Mouse (Mus musculus): Measurements from ENCODE around the gene Cdk2.

Cdk2 gene

DNA sequence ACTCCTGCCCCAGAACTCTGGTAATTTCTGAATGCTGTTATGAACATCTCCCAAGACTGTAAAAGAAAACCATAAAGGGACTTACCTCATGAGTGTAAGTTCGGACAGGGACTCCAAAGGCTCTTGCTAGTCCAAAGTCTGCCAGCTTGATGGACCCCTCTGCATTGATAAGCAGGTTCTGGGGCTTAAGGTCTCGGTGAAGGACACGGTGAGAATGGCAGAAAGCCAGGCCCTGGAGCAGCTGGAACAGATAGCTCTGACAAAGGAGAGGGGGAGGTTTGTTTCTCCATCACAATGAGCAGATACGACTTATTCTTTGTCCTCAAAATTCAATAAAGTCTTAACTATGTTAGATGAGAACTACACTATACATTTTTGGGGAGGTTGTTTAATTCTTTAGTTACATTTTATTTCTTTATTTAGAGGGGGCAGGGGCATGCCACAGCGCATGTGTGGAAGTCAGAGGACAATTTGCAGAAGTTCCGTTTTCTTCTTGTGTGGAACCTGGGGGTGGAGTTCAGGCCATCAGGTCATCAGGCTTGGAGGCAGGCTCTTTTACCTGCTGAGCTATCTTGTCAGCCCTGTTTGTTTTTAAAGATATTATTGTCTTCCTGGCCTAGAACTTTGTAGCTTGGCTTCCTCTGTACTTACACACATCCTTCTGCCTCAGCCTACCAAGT is 2.4 kb downstream of the Cdk2 start:
- no peak for DNase-seq

DNA sequence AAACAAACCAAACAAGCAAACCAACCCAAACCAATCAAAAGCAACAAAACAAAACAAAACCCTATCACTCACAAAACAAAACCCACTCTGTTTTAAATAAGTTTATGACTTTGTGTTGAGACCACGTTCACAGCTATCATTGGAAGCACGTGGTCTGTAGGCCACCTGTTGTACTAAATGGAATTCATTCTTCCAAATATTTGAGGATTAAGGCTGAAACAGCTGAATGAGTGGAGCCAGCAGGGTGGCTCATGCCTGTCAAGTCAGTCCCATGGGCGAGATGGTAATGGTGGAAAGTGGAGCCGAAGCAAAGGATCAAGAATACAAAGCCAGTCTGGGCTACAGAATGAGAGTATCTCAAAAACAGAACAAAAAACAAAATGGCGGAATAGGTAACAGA is 4.1 kb downstream of the Cdk2 start:
- DNase-seq: no peak

DNA sequence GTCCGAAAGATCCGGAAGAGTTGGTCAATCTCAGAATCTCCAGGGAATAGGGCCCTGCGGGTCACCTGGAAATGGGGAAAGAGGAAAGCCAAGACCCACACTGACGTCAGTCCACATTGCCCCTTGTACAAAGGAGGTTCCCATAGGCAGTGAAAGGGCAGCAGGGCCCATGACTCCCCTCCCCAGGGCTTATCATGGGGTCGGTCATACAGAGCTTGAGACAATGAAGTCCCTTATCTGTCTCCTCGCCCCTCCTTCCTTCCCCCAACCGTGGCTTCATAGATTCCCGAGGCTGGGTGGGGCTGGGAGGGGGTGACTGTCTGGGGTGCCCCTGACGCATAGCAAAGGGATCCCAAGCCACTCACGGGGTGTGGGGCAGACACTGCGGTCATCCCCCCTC is 5.2 kb downstream of the Cdk2 start:
- DNase-seq: no peak

DNA sequence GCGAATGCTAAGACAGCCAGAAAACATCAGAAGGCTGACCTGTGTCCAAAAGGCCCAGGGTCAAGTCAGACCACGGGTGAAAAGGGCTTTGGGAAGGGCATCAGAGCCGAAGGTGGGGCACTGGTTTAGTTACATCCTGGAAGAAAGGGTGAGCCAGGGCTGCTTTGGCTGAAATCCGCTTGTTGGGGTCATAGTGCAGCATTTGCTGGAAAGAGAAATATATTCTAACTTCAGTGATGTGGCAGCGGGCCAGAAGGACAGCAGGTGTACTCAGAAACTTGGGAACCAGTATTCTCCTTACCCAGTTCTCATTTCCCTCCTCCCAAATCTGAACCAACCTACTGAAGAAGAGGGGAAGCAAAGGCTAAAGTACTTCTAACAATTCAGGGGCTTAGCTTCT is 5.8 kb downstream of the Cdk2 start:
- no peak for DNase-seq

DNA sequence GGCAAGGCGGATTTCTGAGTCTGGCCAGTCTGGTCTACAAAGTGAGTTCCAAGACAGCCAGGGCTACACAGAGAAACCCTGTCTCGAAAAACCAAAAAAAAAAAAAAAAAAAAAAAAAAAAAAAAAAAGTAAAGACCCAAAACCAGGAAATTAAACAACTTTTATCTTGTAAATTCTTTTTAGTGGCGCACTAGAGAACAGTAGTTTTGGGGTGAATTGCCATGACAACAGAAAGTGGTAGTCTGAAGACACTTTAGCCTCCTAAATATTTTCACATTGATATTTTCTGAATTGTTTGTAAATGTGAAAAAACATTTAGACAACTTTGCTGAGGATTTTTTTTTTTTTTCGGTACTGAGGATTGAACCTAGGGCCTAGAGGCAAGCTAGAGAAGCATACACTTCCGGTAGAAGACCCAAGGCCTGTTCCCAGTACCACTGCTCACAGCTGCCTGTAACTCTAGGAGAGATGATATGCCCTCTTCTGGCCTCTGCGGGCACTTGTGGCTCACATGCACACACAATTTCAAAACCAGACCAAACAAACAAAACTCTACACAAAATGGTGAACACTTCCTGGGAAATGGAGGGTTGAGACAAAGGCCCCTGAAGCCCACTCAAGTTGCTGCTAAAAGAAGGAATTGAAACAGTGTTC is 7.6 kb downstream of the Cdk2 start:
- no peak for DNase-seq

DNA sequence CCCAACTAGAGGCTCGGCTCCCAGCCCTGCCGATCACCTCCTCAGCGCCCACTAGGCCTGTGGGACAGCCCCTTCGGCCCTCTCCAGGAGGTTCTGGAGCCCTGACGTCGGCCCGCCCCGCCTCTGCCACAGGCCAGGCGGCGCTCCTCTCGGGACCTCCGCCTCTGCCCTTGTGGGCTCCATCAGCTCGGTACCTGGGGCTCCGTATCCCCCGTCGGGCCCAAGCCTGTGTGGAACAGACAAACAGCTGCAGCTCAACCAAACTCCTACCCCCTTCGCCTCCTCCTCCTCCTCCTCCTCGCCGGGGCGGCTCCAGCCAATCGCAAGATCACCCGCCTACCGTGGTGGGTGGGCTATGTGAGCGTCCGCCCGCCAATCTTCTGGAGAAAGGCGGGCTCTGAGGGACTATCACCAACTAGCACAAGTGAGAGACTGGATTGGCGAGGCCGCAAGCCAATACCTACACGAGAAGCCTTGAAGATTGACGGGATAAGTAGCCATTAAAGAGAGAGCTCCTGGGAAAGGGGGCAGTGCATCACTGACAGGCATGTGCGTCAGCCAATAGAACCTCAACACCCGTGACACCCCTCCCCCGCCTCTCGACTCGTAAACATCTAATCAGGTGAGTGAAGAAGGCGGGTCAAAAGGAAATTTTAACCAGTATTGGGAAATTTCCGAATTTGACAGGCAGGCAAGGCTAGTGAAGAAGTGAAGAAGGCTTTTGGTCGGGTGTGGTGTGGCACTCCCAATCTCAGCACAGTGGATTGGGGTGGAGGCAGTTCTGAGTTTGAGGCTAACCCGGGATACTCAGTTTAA is 8.6 kb downstream of the Cdk2 start, which contains the start of gene Rab5b:
TSS of gene Rab5b (minus strand) at position 273 of the 816 bp plus-strand sequence.
- DNase-seq: peak; percentile 98 to 99

DNA sequence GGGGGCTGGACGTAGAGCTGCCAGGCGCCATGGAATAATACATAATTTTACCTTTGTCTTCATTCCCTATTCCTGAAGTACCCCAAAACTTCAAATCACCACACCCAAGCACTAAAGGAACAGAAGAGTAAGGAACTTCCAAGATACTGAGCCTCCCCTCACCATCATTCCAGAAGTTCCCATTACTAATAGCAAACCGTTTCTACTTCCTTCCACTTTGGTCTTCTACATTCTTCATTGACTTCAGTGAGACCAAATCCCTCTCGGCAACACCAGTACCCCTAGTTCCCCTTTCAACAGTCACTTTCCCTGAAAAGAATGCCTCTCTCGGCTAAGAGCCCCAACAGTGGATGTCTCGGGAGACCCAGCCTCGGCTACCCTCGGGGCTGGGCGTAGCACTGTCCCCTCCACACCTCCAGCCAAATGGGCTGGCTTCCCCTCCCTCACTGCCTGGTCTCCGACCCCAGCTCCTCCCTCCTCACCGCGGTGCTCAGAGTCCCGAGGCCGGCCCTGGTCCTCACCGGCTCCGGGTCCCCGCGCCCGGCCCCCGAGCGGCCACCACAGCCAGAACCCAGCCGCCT is 9.3 kb downstream of the Cdk2 start:
- DNase-seq: no peak

DNA sequence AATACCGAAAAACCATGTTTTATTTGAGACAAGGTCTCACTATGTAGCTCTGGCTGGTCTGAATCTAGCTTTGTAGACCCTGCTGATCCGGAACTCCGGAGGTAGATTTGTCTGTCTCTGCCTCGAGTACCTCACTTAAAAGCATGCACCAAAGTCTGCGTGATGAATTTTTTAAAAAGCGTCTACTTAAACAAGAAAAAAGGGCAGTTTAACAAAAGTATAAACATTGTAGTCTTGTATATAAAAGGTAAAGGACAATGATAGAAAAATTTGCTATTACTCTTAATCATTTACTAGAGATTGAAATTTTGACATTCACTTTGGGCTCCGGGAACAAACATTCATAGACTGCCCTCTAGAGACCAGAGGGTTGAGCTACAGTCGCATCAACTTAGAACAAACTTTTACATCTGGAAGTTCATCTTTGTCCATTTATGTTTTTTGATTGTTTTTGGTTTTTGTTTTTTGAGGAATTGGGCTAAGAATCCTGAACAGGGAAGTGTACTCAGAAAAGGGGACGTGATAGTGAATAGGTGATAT is 30.3 kb downstream of the Cdk2 start:
- DNase-seq: no peak

DNA sequence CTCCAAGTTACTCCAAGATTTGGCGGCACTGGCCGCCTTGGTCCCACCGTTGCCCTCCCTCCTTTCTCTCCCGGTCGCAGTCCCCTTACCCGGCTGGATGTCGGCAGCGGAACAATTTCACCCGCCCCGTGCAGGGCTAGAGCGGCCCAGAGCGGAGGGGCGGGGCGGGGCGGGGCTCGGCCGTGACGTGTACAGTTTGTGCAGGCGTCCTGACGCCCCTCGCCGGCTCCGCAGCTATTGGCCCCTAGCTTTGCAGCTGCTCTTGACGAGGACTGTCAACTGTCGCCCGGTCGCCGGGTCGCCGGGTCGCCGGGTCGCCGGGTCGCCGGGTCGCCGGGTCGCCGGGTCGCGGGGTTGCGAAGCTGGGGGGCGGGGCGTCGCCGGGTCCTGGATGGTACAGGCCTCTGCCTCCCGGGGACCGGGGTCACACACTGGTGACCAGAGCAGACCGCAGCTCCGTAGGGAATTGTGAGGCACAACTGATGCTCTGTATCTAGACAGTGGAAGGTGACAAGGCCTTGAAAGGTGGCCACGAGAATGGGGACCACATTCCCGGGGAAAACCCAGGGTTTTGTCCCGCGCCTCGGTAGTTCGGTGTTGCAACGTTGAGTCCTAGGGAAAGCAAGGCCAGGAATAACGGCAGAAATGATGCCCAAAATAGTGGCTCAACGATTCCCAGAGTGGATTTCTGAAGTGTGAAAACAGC is 30.9 kb downstream of the Cdk2 start, which contains the start of gene Suox:
TSS of gene Suox (minus strand) at position 311 of the 706 bp plus-strand sequence.
- peak; percentile 87 to 91 for DNase-seq

DNA sequence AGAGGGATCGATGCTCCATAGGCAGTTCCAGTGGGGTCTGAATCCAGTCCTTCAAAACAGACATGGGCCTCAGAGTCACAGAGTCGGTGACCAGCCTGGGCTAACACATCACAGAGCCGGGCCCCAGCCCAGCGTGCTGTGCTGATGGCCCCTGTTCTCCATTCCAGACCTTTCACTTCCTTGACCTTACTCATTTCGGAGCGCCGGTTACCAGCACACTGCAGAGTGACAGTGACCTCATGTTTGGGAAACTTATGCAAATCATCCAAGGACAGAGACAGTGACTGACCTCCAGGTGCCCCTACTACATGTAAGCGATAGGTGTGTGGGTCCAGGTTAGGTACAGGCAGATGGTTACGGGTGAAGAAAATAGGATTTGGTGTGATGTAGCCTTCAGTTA is 33.7 kb downstream of the Cdk2 start:
- no peak for DNase-seq

DNA sequence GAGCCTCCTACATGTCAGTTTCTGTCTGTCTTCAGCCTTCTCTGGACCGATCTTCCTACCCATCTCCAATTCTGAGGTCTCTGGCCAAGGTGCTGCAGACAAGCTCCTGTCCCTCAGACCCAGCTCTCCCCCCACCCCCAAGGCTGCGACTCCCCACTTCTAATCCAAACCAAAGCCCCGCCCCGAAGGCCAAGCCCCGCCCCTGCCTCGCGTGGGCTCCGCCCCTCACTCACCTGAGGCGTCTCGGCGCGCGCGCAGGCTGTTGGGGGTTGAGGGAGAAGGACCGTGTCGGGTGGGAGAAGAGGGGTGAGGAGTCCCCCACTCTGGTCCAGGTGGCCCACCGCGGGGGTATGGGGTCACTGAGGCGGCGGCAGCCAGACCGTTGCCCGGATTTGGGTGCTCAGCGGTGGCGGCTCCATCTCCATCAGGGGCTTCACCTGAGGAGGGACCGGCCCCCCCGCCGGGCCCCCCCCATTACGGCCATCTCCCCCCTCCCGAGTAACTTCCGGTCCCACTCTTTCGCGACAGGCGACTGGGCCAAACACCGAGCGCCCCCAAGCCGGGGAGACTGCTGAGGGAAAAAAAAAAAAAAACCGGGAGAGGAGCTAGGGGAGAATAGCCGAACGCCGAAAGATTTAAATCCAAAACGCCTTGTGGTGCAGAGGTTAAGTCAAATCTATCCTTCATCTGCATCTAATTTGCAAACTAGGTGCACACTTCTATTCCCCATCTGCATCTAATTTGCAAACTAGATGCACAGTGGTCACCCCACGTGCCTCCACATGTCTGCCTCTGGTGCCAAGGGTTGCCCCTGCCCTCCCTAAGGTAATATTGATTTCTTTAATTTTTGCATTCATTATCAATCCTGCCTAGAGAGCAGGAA is 35.8 kb downstream of the Cdk2 start:
- DNase-seq: peak; percentile 67 to 73

DNA sequence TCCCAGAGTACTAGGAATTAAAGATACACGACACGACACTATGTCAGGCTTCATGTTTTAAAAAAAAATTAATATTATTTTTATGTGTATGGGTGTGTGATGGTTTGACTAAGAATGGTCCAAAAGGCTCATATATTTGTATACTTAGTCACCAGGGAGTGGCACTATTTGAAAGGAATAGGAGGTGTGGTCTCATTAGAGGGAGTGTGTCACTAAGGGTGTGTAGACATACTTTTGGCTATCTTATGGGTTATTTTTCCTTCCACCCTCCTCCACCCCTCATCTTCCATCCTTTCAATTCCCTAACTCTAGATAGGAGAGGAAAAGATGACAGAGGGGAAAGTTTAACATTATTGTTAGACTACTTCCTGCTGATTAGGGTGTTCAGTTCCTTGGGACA is 39.0 kb downstream of the Cdk2 start:
- no peak for DNase-seq

DNA sequence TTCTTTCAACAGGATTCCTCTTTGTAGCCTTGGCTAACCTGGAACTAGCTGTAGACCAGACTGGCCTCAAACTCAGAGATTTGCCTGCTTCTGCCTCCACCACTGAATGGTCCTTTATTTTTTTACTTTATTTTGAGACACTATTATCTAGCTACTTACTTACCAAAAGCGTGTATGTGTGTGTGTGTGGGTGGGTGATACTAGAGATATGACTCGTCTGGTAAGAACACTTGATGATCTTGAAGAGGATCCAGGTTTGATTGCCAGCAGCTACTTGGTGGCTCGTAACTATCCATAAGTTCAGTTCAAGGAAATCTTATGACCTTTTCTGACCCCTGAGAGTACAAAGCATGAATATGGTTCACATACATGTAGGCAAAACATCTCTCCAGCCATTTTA is 39.5 kb downstream of the Cdk2 start:
- no peak for DNase-seq

DNA sequence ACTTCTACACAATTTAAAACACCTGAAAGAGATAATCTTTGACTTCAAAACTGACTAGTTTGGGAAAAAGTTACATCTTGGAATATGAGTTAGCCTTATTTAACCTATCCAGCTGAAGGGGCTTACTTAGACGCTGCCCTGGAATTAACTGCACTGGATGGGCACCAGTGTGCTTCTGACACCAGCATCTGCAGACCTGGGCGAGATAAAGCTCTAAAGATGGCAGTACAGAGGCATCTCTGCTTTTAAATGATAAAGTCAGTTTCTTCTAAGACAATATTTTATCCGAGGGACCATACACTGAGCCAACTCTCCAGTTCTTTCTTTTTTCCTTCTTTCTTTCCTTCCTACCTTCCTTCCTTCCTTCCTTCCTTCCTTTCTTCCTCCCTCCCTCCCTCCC is 40.0 kb downstream of the Cdk2 start:
- DNase-seq: no peak

DNA sequence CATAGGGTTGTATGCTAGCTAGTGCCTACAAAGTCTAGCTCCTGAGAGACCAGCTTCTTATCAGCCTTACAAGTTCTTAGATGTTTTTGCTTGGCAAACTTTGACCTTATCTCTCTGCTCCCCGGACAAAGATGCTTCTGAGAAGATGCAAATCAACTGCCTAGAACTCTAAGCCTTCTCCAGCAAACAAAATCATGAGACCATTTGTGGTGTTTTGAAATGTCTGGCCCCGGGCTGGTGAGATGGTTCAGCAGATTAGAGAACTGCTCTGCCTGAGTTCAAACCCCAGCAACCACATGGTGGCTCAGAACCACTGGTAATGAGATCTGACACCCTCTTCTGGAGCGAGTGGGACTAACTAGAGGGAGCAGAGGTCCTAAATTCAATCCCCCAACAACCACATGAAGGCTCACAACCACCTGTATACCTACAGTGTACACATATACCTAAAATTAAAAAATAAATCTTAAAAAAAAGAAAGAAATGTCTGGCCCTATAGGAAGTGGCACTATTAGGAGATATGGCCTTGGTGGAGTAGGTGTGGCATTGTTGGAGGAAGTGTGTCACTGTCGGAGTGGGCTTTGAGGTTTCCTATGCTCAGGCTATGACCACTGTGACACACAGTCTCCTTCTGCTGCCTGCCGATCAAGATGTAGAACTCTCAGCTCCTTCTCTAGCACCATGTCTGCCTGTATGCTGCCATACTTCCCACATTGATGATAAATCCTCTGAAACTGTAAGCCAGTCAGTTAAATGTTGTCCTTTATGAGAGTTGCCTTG is 41.2 kb downstream of the Cdk2 start:
- DNase-seq: no peak

DNA sequence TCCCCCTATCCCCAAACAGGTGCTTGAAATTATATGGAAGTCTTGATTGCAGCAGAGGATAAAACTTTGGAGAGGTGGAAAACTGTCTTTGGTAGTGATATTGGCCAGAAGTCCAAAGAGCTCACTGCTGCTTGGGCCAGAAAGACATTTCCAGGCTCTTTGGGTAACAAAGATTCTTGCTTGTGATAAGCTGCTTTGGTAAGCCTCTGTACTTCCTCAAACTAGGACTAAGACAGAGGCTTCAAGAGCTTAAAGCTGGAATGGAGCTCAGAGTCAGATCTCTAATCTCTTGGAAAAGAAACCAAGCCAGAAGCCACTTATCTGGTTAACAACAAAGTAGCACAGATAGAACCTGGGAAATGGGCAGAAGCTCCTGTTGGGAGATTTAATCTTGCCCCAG is 42.4 kb downstream of the Cdk2 start:
- DNase-seq: no peak

DNA sequence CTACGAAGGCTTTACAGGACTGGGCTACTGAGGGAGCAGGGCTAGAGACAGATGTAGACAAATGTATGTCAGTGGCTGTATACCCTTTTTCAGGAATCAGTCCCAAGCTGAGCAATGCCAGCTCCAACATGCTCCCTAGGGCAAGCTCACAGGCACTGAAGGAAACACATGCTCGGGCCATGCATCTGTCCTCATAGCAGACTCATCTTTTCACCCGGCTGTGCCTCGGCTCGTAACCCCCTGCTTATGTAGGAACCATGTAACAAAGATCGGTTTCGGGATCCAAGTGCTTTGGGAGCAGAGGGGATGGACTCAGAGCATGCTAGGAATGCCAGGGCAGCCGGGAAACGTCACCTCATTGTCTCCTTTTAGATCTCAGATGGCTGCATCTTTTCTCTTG is 45.3 kb downstream of the Cdk2 start:
- no peak for DNase-seq

DNA sequence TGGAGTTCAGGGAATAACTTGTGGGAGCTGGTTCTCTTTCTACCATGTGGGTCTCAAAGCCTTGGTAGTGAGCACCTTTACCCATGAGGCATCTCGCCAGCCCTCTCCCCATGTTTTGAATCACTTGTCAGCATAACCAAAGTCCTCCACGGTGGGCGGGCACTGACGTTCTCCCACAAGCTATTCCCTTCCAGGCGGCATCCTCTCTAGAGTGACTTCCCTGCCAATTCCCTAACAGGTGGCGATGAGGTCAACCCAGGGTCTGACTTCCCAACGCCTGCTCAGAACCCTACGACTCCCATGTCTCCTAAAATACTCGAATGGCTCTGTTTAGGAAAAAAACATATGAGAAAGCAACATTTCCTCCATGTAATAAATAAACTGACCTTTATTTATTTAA is 47.0 kb downstream of the Cdk2 start:
- no peak for DNase-seq

DNA sequence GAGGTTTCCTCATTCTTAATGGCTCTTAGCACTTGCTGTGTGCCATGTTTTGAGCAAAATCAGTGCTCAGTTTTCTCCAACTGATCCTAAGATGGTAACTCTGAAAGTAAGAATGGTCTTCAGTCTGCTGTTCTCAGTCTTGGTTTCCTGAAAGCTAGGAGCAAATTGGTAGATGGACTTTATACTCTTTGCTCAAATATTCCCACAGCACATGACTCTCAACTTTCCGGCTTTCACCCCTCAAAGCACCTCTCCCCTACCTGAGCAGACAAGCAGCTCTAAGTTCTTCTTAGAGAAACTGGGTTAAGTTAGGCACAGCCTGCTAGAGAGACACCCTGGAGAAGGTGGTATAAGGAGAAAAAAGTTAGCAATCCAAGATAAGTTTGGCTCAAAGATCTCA is 48.1 kb downstream of the Cdk2 start:
- DNase-seq: no peak

DNA sequence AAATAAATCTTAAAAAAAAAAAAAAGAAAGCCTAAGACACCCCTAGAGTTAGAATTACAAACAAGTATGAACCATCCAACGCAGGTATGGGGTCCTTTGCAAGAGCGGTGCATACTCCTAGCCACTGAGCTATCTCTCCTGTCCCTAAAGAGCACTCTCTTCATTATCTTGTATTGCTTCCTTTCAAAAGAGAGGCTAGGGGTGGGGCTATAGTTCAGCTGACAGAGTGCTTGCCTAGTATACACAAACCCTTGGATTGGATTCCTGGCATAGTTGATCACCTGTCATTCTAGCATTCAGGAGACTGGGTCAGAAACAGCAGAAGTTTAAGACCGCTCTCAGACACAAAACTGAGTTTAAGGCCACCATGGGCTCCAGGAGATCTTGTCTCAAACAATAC is 49.6 kb downstream of the Cdk2 start:
- DNase-seq: no peak

DNA sequence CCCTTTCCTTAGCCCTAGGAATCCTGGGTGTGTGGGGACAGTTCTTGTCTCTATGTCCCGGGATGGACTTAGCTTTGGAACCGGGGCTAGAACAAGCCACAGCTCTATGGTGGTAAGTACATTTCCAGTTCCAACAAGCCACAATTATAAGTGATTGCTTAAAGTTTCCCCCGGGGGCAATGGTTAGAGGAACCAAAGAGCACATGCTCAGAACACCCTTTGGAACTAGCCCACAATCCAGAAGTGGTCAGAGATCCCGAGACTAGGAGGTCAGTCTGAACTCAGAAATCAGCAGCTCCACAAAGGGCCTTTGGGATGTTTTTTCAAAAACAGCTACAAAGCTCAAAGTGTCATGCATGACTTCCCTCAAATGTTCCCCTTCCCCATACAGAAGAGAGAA is 51.0 kb downstream of the Cdk2 start:
- no peak for DNase-seq
